Mouse (Mus musculus) ES-E14 (cell line): Measurements from ENCODE around the gene Btbd7. TPM values are rescaled to one million over a fixed set of nuclear protein-coding genes. Genes with fewer than 3 reads are reported as not detected.

ENCODE experiments used
- DNase-seq: peaks from one replicate; pipeline ENCODE4 v3.0.0-alpha.2; 2013; ENCODE audit warnings: low read depth, low spot score
- H3K27ac ChIP-seq: 2 replicates; pipeline ENCODE4 v1.5.1; 2012; ENCODE audit warnings: low read depth, mild to moderate bottlenecking, low read length, moderate library complexity, mixed read lengths; ENCODE audit not compliant: poor library complexity, insufficient read depth, severe bottlenecking
- H3K36me3 ChIP-seq: 2 replicates; pipeline ENCODE4 v1.6.1; 2012; ENCODE audit warnings: mild to moderate bottlenecking, low read length, moderate library complexity, mixed read lengths; ENCODE audit not compliant: control insufficient read depth, poor library complexity, insufficient read depth, severe bottlenecking
- H3K4me1 ChIP-seq, 2 experiments: fragments of 150-350 bp in 1 of 2; sonication (generic) in 1 of 2; 2 replicates each; pipeline ENCODE4 v1.6.1; 2012; ENCODE audit warnings: low read length in 2 of 2, mild to moderate bottlenecking in 1 of 2, mixed read lengths in 1 of 2; ENCODE audit not compliant: control insufficient read depth in 2 of 2, insufficient read depth in 2 of 2, poor library complexity in 1 of 2
- H3K4me3 ChIP-seq, 2 experiments: fragments of 150-350 bp in 1 of 2; sonication (generic) in 1 of 2; 2 replicates each; pipeline ENCODE4 v1.5.1; 2012; ENCODE audit warnings: low read length in 2 of 2, low read depth in 1 of 2, mild to moderate bottlenecking in 1 of 2, mixed read lengths in 1 of 2; ENCODE audit not compliant: insufficient read depth in 1 of 2, poor library complexity in 1 of 2, severe bottlenecking in 1 of 2
- H3K9ac ChIP-seq: 2 replicates; pipeline ENCODE4 v1.6.1; 2012; ENCODE audit warnings: low read depth, mild to moderate bottlenecking, low read length, mixed read lengths; ENCODE audit not compliant: poor library complexity, insufficient read depth, severe bottlenecking
- H3K9me3 ChIP-seq: fragments of 150-350 bp; sonication (generic); 2 replicates; pipeline ENCODE4 v1.6.1; 2012; ENCODE audit warnings: low read depth, mild to moderate bottlenecking, low read length; ENCODE audit not compliant: control insufficient read depth, insufficient read depth
- CHD2 ChIP-seq: IDR thresholded peaks from 2 replicates; pipeline ENCODE4 v1.6.1; 2014; ENCODE audit warnings: mild to moderate bottlenecking, low read depth, low read length, inconsistent platforms
- HCFC1 ChIP-seq: IDR thresholded peaks from 2 replicates; pipeline ENCODE4 v1.6.1; 2012; ENCODE audit warnings: low read length, inconsistent platforms, borderline replicate concordance; ENCODE audit not compliant: insufficient read depth
- MAFK ChIP-seq: IDR thresholded peaks from 2 replicates; pipeline ENCODE4 v1.6.1; 2014; ENCODE audit warnings: mild to moderate bottlenecking, low read depth, low read length, inconsistent platforms; ENCODE audit not compliant: insufficient read depth
- ZC3H11A ChIP-seq: IDR thresholded peaks from 2 replicates; pipeline ENCODE4 v1.6.1; 2012; ENCODE audit warnings: low read depth, mild to moderate bottlenecking, inconsistent platforms, low read length, borderline replicate concordance
- ZNF384 ChIP-seq: IDR thresholded peaks from 2 replicates; pipeline ENCODE4 v1.6.1; 2012; ENCODE audit warnings: low read depth, low read length, inconsistent platforms
- in situ Hi-C, 2 experiments: fragments of 600-800 bp; cut with MboI; formaldehyde crosslinking; loops; one replicate each; pipeline ENCODE4 v1.15.1; 2025; ENCODE audit warnings: low sequenced_read_pairs in 2 of 2, inconsistent platforms in 1 of 2; ENCODE audit not compliant: unreplicated experiment in 2 of 2
- total RNA-seq: library from RNA; depleted of rRNA; stranded (reverse); fragments of 300-350 nt; gene quantifications from 2 replicates; pipeline ENCODE4 v1.2.3, GENCODE M21; 2012

The Btbd7 gene
- total RNA-seq, 1 experiment = 17.6 TPM

- no peak for TF ChIP-seq ZNF384
- TF ChIP-seq ZC3H11A = no peak
- no peak for TF ChIP-seq CHD2
- H3K4me1 ChIP-seq = peaks cover 2% of the 10 kb centered on the region in 2 experiments; a peak in 1 of 4 replicates
- no peak for DNase-seq
- in situ Hi-C loops = loop anchor here in 1 of 2 experiments (25.0 kb wide), 1 partner anchor 774 kb away; the partner anchor contains the start of gene Cpsf2
- no peaks in the 10 kb centered on the region for H3K9me3 ChIP-seq
- no peak overlapping the region for H3K9ac ChIP-seq
- H3K27ac ChIP-seq = no peak overlapping the region
- no peak overlapping the region for H3K4me3 ChIP-seq
- H3K36me3 ChIP-seq = peaks cover 24% of the 10 kb centered on the region
These were observed 116.6 kb downstream of the Btbd7 start for GRCm38 (mm10) chr12:102761668-102762067.

GRCm38 (mm10) chr12:102758936-102759335 is 119.3 kb downstream of the Btbd7 start:
- Histone ChIP-seq H3K27ac (peak overlapping the region; percentile 92), H3K4me3 (peak overlapping the region; percentile 91 to 97), H3K9me3 (no peaks in the 10 kb centered on the region), H3K36me3 (peaks cover 11% of the 10 kb centered on the region), H3K4me1 (0 out of 4 replicates have a peak, but pooled peaks cover 0 to 2% of the 10 kb centered on the region in 2 experiments), H3K9ac (peak overlapping the region; percentile 95)
- in situ Hi-C loops = loop anchor here in 1 of 2 experiments (25.0 kb wide), 1 partner anchor 772 kb away; the partner anchor contains the start of gene Cpsf2
- TF ChIP-seq HCFC1 (no peak), ZC3H11A (no peak), ZNF384 (no peak), MAFK (no peak), CHD2 (no peak; the same call in 1 of the 2 replicates)
- no peak for DNase-seq

GRCm38 (mm10) chr12:102758403-102758756 is 119.9 kb downstream of the Btbd7 start, which contains the start of gene Gm20604:
Gm20604 (minus strand) TSS chr12:102758672.
- DNase-seq = no peak
- Histone ChIP-seq H3K36me3 (peaks cover 9% of the 10 kb centered on the region), H3K9ac (peak within 1 kb of the TSS; percentile 95), H3K4me3 (peak within 1 kb of the TSS; percentile 91 to 97), H3K27ac (peak within 1 kb of the TSS; percentile 92), H3K9me3 (no peaks in the 10 kb centered on the region), H3K4me1 (0 out of 4 replicates have a peak, but pooled peaks cover 0 to 4% of the 10 kb centered on the region in 2 experiments)
- TF ChIP-seq ZNF384 (no peak), CHD2 (no peak), MAFK (no peak), HCFC1 (no peak), ZC3H11A (no peak)
- in situ Hi-C loops = loop anchor here in 1 of 2 experiments (25.0 kb wide), 1 partner anchor 771 kb away; the partner anchor contains the start of gene Cpsf2

DNA sequence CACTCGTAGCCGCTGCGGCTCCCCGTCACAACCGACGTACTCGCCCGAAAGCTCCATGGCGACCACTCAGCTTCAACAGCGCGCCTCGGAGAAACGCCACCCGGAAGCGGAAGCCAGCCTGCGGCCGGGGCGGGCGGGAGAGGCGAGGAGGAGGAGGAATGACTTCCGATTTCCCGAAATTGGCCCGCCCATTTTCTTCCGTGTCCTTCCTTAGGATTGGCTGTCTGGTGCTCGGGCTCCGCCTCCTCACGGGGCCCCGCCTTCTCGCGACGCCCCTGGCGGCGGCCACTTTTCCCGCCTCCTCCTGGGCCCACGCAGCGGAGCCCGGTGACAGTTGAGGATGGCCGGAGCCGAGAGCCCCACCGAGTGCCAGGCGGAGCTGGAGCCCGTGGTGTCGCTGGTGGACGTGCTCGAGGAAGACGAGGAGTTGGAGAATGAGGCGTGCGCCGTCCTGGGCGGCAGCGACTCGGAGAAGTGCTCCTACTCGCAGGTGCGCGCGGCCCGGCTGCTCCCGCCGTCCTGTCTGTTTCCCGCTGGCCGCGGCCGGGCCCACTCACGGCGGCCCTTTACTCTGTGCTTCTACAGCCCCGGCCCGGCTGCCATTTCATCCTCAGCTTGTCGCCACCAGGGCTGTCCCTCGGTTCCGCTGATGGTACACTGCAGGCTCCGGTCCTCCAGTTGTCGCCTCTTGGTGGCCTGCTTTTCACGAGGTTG is 120.4 kb downstream of the Btbd7 start, which contains the start of the genes Gm28051, Gon7 and Ubr7:
Gm28051 (minus strand) TSS at position 77 of the 714 bp plus-strand sequence.
Gon7 (minus strand) TSS at position 115 of the 714 bp plus-strand sequence.
Ubr7 (plus strand) TSS at position 279 of the 714 bp plus-strand sequence.
- peak within 1 kb of the TSS; percentile 91 to 97 for H3K4me3 ChIP-seq
- TF ChIP-seq HCFC1 (peak; percentile 12; the same call in 1 of the 2 replicates), ZNF384 (no peak)
- DNase-seq = peak; percentile 96
- no peaks in the 10 kb centered on the region for H3K9me3 ChIP-seq
- H3K9ac ChIP-seq = peak within 1 kb of the TSS; percentile 95
- 0 out of 4 replicates have a peak, but pooled peaks cover 0 to 4% of the 10 kb centered on the region in 2 experiments for H3K4me1 ChIP-seq
- H3K36me3 ChIP-seq = peaks cover 9% of the 10 kb centered on the region; the same call in 1 of the 2 replicates
- H3K27ac ChIP-seq = peak within 1 kb of the TSS; percentile 92
- in situ Hi-C loops = loop anchor here in 1 of 2 experiments (25.0 kb wide), 1 partner anchor 771 kb away; the partner anchor contains the start of gene Cpsf2
